Mouse (Mus musculus): ENCODE data around the gene Col6a6. TPM values are rescaled to one million over a fixed set of nuclear protein-coding genes. Genes with fewer than 3 reads are reported as not detected.

Gene Col6a6
- polyA plus RNA-seq, 1 experiment from 2014 or later = 4.8 TPM

DNA sequence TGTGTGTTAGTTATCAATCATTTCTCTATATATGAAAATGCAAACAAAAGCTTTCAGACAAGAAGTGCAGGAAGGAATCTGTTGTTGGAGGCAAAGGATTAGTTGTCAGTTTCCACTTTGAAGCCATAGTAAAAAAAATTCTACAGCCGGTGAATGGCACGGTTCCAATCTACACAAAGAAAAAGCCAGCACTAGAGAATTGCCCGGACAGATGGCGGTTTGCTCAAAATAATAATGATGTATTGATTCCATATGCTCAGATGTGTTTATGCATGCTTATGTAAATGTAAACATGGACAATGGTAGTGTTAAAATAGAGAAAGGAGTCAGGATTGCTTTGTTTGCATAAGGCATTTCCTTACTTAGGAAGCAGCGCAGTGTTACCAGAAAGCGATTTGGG lies 31.8 kb downstream of the Col6a6 start:
- no peak overlapping the region for H3K4me2 ChIP-seq
- no peaks in the 10 kb centered on the region for H3K9me3 ChIP-seq
- no peak overlapping the region for H3K4me3 ChIP-seq
- no peaks in the 10 kb centered on the region for H3K27me3 ChIP-seq
- no peak overlapping the region for H3K9ac ChIP-seq
- H3K36me3 ChIP-seq = no peaks in the 10 kb centered on the region
- ATAC-seq (ENCODE audit: insufficient number of reproducible peaks, low FRiP score, low TSS enrichment, low read depth) = no peak
- no peak overlapping the region for H3K27ac ChIP-seq
- H3K4me1 ChIP-seq = 0 out of 2 replicates have a peak, but pooled peaks cover under 1% of the 10 kb centered on the region
- WGBS = 40% methylated on average over 6 of the region's 6 CpGs

- 58% methylated on average over 4 of the region's 4 CpGs for WGBS
- no peak for ATAC-seq (ENCODE audit: insufficient number of reproducible peaks, low FRiP score, low TSS enrichment, low read depth)
Observed at GRCm38 (mm10) chr9:105794965-105795364, 33.0 kb downstream of the Col6a6 start.

DNA sequence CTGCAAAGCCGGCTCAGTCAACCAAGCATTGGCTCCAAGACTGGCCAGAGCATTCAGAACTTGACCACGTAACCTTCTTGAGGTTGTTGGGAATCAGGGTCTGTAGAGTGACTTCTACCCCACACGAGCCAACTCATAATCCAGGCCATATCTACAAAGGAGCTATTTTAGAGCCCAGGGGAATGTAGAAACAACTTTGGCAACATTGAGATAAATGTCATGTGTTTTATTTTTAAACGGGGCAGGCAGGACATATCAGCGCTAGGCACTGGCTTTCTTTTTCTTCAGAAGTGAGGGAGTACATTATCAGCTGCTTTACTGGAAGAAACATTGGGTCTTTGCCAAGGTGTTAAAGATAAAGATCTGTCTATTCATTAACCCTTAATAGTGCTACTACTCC lies 36.1 kb downstream of the Col6a6 start:
- Histone ChIP-seq H3K4me3 (no peak overlapping the region), H3K27ac (no peak overlapping the region), H3K9ac (no peak overlapping the region), H3K4me2 (no peak overlapping the region), H3K4me1 (no peaks in the 10 kb centered on the region), H3K9me3 (no peaks in the 10 kb centered on the region), H3K36me3 (no peaks in the 10 kb centered on the region), H3K27me3 (no peaks in the 10 kb centered on the region)
- ATAC-seq (ENCODE audit: insufficient number of reproducible peaks, low FRiP score, low TSS enrichment, low read depth) = no peak
- WGBS = 48% methylated on average over 5 of the region's 5 CpGs

More at GRCm38 (mm10) chr9:105794965-105795364, 33.0 kb downstream of the Col6a6 start:
- H3K9me3 ChIP-seq = no peaks in the 10 kb centered on the region
- H3K4me1 ChIP-seq = no peaks in the 10 kb centered on the region
- H3K27ac ChIP-seq = no peak overlapping the region
- no peak overlapping the region for H3K9ac ChIP-seq
- no peaks in the 10 kb centered on the region for H3K36me3 ChIP-seq
- H3K4me3 ChIP-seq = no peak overlapping the region
- H3K4me2 ChIP-seq = no peak overlapping the region
- no peaks in the 10 kb centered on the region for H3K27me3 ChIP-seq

GRCm38 (mm10) chr9:105788203-105788602 lies 39.8 kb downstream of the Col6a6 start:
- no peak overlapping the region for H3K9ac ChIP-seq
- 40% methylated on average over 3 of the region's 3 CpGs for WGBS
- H3K27me3 ChIP-seq = no peaks in the 10 kb centered on the region

DNA sequence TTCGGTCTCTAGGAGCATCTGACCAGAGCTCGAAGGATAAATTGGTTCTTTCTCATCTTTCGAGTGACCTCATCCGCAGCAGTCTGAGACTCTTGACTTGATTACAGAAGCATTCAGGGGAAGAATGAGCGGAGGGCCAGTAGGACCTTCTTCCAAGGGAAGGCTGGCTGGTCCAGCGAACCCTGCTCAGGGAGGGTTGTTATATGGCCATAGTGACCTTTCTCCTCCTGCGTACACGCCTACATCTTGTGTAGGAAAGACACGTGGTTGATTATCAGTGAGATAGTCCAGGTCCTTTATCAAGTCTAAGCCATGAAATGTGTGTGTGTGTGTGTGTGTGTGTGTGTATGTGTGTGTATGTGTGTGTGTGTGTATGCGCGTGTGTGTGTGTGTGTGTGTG lies 40.2 kb downstream of the Col6a6 start:
- H3K4me1 ChIP-seq = no peaks in the 10 kb centered on the region
- no peak overlapping the region for H3K9ac ChIP-seq
- H3K36me3 ChIP-seq = no peaks in the 10 kb centered on the region
- H3K27me3 ChIP-seq = no peaks in the 10 kb centered on the region
- H3K9me3 ChIP-seq = no peaks in the 10 kb centered on the region
- no peak overlapping the region for H3K27ac ChIP-seq
- no peak for ATAC-seq (ENCODE audit: insufficient number of reproducible peaks, low FRiP score, low TSS enrichment, low read depth)
- WGBS = 73% methylated on average over 11 of the region's 11 CpGs
- no peak overlapping the region for H3K4me3 ChIP-seq
- no peak overlapping the region for H3K4me2 ChIP-seq

More at GRCm38 (mm10) chr9:105788203-105788602, 39.8 kb downstream of the Col6a6 start:
- Histone ChIP-seq H3K36me3 (no peaks in the 10 kb centered on the region), H3K9me3 (no peaks in the 10 kb centered on the region), H3K4me3 (no peak overlapping the region), H3K4me1 (no peaks in the 10 kb centered on the region), H3K4me2 (no peak overlapping the region), H3K27ac (no peak overlapping the region)
- no peak for ATAC-seq (ENCODE audit: insufficient number of reproducible peaks, low FRiP score, low TSS enrichment, low read depth)

GRCm38 (mm10) chr9:105784026-105784425 lies 43.9 kb downstream of the Col6a6 start:
- H3K9me3 ChIP-seq = no peaks in the 10 kb centered on the region
- H3K4me3 ChIP-seq = no peak overlapping the region
- 89% methylated on average over 4 of the region's 4 CpGs for WGBS
- no peaks in the 10 kb centered on the region for H3K36me3 ChIP-seq
- H3K4me2 ChIP-seq = no peak overlapping the region
- H3K27ac ChIP-seq = no peak overlapping the region
- ATAC-seq (ENCODE audit: insufficient number of reproducible peaks, low FRiP score, low TSS enrichment, low read depth) = no peak
- H3K27me3 ChIP-seq = no peaks in the 10 kb centered on the region
- H3K9ac ChIP-seq = no peak overlapping the region
- H3K4me1 ChIP-seq = no peaks in the 10 kb centered on the region

DNA sequence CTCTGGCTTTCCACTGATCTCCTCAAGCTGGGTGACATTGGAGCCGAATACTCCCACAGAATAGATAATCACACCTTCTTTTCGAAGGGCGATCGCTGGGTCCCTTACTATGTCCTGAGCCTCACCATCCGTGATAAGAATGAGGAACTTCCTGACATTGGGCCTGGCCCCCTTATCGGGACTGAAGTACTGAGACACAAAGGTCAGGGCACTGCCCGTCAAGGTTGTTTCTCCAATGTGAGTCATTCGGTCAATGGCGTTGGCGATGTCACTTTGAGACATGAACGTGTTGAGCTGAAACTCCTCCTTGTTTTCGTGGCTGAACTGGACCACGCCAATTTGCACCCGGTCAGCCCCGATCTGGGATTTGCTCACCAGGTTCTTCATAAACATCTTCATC lies 47.3 kb downstream of the Col6a6 start:
- ATAC-seq (ENCODE audit: insufficient number of reproducible peaks, low FRiP score, low TSS enrichment, low read depth) = no peak
- Histone ChIP-seq H3K4me3 (no peak overlapping the region), H3K27ac (no peak overlapping the region), H3K36me3 (no peaks in the 10 kb centered on the region), H3K9me3 (no peaks in the 10 kb centered on the region), H3K27me3 (no peaks in the 10 kb centered on the region), H3K4me1 (no peaks in the 10 kb centered on the region), H3K4me2 (no peak overlapping the region), H3K9ac (no peak overlapping the region)
- WGBS = 92% methylated on average over 15 of the region's 15 CpGs

- Histone ChIP-seq H3K9me3 (no peaks in the 10 kb centered on the region), H3K4me1 (no peaks in the 10 kb centered on the region), H3K36me3 (no peaks in the 10 kb centered on the region), H3K27me3 (no peaks in the 10 kb centered on the region), H3K4me3 (no peak overlapping the region), H3K4me2 (no peak overlapping the region), H3K9ac (no peak overlapping the region), H3K27ac (no peak overlapping the region)
- WGBS = 86% methylated on average over 6 of the region's 6 CpGs
- ATAC-seq (ENCODE audit: insufficient number of reproducible peaks, low FRiP score, low TSS enrichment, low read depth) = no peak
Observed at GRCm38 (mm10) chr9:105778741-105779140, 49.2 kb downstream of the Col6a6 start.

- no peak overlapping the region for H3K4me2 ChIP-seq
- no peak for ATAC-seq (ENCODE audit: insufficient number of reproducible peaks, low FRiP score, low TSS enrichment, low read depth)
- H3K27ac ChIP-seq = no peak overlapping the region
- no peaks in the 10 kb centered on the region for H3K36me3 ChIP-seq
- no peaks in the 10 kb centered on the region for H3K9me3 ChIP-seq
- H3K4me3 ChIP-seq = no peak overlapping the region
- no peaks in the 10 kb centered on the region for H3K27me3 ChIP-seq
- H3K9ac ChIP-seq = no peak overlapping the region
- 52% methylated on average over 7 of the region's 7 CpGs for WGBS
- no peaks in the 10 kb centered on the region for H3K4me1 ChIP-seq
Observed at GRCm38 (mm10) chr9:105774878-105775277, 53.1 kb downstream of the Col6a6 start.

GRCm38 (mm10) chr9:105774321-105774720 lies 53.6 kb downstream of the Col6a6 start:
- ATAC-seq (ENCODE audit: insufficient number of reproducible peaks, low FRiP score, low TSS enrichment, low read depth) = no peak
- Histone ChIP-seq H3K27me3 (no peaks in the 10 kb centered on the region), H3K4me2 (no peak overlapping the region), H3K36me3 (no peaks in the 10 kb centered on the region), H3K4me1 (no peaks in the 10 kb centered on the region), H3K9me3 (no peaks in the 10 kb centered on the region), H3K4me3 (no peak overlapping the region), H3K9ac (no peak overlapping the region), H3K27ac (no peak overlapping the region)
- 93% methylated on average over 19 of the region's 19 CpGs for WGBS

DNA sequence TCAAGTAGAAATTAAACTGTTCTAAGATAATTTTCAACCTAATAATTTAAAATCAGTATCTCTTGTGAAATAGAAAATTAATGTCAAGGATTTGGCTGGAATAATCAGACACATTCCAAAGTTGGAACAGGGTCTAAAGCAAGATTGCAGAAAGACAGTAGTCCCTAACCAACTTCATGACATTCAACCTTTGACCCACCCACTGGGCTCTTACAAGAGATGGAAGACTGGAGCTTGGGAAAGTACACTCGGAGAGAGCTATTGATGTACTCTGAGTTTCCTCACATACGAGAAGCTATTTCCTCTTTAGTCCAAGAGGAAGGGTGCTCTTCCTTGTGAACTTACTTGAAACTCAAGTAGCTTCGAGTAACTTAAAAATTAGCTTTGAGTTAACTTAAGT lies 56.6 kb downstream of the Col6a6 start:
- no peak overlapping the region for H3K4me2 ChIP-seq
- H3K4me3 ChIP-seq = no peak overlapping the region
- no peaks in the 10 kb centered on the region for H3K27me3 ChIP-seq
- ATAC-seq (ENCODE audit: insufficient number of reproducible peaks, low FRiP score, low TSS enrichment, low read depth) = no peak
- H3K27ac ChIP-seq = no peak overlapping the region
- no peaks in the 10 kb centered on the region for H3K4me1 ChIP-seq
- no peak overlapping the region for H3K9ac ChIP-seq
- no peaks in the 10 kb centered on the region for H3K36me3 ChIP-seq
- WGBS = 89% methylated on average over 3 of the region's 3 CpGs
- no peaks in the 10 kb centered on the region for H3K9me3 ChIP-seq

GRCm38 (mm10) chr9:105770690-105771089 lies 57.3 kb downstream of the Col6a6 start:
- H3K4me1 ChIP-seq = no peaks in the 10 kb centered on the region
- ATAC-seq (ENCODE audit: insufficient number of reproducible peaks, low FRiP score, low TSS enrichment, low read depth) = no peak
- no peaks in the 10 kb centered on the region for H3K27me3 ChIP-seq
- H3K36me3 ChIP-seq = no peaks in the 10 kb centered on the region
- H3K4me3 ChIP-seq = no peak overlapping the region
- no peak overlapping the region for H3K27ac ChIP-seq
- H3K9me3 ChIP-seq = no peaks in the 10 kb centered on the region
- H3K9ac ChIP-seq = no peak overlapping the region
- WGBS = 75% methylated on average over 7 of the region's 7 CpGs
- H3K4me2 ChIP-seq = no peak overlapping the region

- Histone ChIP-seq H3K4me2 (no peak overlapping the region), H3K27me3 (no peaks in the 10 kb centered on the region), H3K36me3 (no peaks in the 10 kb centered on the region), H3K27ac (no peak overlapping the region), H3K4me1 (peaks cover 5% of the 10 kb centered on the region; the same call in 1 of the 2 replicates), H3K9me3 (no peaks in the 10 kb centered on the region), H3K9ac (no peak overlapping the region), H3K4me3 (no peak overlapping the region)
- ATAC-seq (ENCODE audit: insufficient number of reproducible peaks, low FRiP score, low TSS enrichment, low read depth) = no peak
- WGBS = 68% methylated on average over 2 of the region's 2 CpGs
Observed at GRCm38 (mm10) chr9:105765891-105766290, 62.1 kb downstream of the Col6a6 start.
